Mouse (Mus musculus): Measurements from ENCODE around the gene Fbxo47.

GRCm38 (mm10) chr11:97896655-97897054 lies 12.7 kb upstream of the Fbxo47 start:
- TF ChIP-seq CTCF (IDR thresholded peaks at IDR 0.05) (no peak), EP300 (IDR thresholded peaks at IDR 0.05) (no peak)

All from lung, postnatal 0 days (tissue).